Mouse (Mus musculus): Measurements from ENCODE around the gene Nes. TPM values are rescaled to one million over a fixed set of nuclear protein-coding genes. Genes with fewer than 3 reads are reported as not detected.

The Nes gene
- total RNA-seq, 2 experiments from 2014 or later = not detected

- ATAC-seq (ENCODE audit: poor library complexity, severe bottlenecking) = no peak
These were observed 10.4 kb downstream of the Nes start for GRCm38 (mm10) chr3:87981214-87981760.

DNA sequence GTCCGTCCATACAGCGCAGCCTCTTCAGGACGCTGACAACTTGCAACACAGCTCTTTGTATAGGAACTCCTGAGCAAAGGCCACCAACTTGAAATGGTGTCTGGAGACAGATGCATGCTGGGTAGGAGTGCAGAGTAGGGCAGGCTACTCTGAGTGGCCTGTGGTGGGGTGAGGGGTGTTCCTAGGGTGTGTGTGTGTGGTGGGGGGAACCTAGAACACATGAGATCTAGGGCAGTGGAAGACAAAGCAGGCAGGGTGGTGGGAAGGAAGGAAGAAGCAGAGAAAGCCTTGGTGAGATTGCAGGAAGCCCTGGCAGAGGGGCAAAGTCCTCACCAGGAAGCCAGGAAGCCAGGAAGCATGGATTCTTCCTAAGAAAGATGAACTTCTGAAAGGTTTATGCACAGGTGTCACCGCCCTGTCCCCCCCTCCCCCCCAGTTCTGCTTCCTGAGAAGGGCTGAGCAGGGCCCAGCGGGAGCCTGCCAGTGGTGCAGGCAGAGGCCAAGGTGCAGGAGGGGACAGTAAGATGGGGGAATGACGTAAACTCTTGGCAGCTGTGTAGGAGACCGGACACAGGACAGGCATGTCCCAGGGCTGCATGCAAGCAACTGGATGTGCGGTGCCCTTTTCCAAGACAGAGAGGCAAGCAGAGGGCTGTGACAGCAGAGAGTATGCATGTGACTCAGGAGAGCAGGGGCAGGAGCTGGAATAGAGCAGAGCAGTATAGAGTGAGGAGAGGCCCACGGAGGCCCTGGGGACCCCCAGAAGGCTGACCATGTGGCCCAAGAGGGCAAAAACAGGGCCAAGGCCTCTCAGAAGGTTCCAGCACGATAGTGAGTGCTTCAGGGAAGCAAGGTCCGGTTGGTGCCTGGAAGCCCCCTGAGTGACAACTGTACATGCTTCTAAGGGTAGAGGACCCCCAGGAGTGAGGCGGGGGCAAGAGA, 11.3 kb downstream of the Nes start:
- no peak for ATAC-seq (ENCODE audit: poor library complexity, severe bottlenecking)

GRCm38 (mm10) chr3:87982836-87983601, 12.1 kb downstream of the Nes start:
- no peak for ATAC-seq (ENCODE audit: poor library complexity, severe bottlenecking)

GRCm38 (mm10) chr3:87983627-87984026, 12.7 kb downstream of the Nes start:
- no peak for ATAC-seq (ENCODE audit: poor library complexity, severe bottlenecking)

- no peak for ATAC-seq (ENCODE audit: poor library complexity, severe bottlenecking)
These were observed 13.2 kb downstream of the Nes start for GRCm38 (mm10) chr3:87984094-87984493.

DNA sequence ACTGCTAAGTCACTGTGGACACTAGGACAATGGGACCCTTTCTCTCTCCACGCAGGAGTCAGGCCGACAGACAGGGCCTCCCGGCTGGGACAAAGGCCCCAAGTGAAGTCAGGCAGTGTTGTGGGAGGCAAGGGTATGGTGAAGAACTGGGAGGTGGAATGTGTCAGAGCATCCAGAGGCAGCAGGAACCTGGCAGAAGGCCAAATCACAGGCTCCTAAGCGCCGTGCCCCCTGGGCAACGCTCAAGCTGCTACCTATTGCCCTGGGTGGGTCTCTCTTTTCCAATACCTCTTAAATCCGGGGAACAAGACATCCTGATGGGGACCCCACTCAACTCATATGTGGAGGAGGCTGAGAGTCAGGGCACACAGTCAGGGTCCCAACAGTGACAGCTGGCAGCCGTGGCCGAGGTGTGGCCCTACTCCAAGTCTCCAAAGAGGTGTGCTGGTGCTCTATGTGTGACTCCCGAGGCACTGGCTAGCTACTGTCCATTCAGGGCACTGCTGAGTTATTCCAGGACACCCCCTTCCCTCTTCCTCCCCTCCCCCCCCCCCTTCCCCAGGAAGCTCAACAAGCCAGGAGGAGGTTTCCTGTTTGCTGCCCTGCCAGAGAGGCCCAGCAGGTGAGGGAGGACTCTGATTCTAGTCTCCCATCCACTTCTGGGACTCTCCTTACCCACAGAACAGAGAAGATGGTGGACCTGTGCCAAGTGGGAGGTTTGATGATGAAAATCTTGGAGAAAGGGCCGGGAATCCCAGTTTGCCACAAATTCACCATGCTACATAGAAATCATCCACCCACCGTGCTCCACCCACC, 14.8 kb downstream of the Nes start:
- no peak for ATAC-seq (ENCODE audit: poor library complexity, severe bottlenecking)

GRCm38 (mm10) chr3:87986868-87987267, 16.0 kb downstream of the Nes start:
- ATAC-seq (ENCODE audit: poor library complexity, severe bottlenecking) = peak; percentile 88

- no peak for ATAC-seq (ENCODE audit: poor library complexity, severe bottlenecking)
These were observed 16.8 kb downstream of the Nes start for GRCm38 (mm10) chr3:87987633-87988032.

- ATAC-seq (ENCODE audit: poor library complexity, severe bottlenecking) = no peak
These were observed 17.2 kb downstream of the Nes start for GRCm38 (mm10) chr3:87988068-87988467.

- no peak for ATAC-seq (ENCODE audit: poor library complexity, severe bottlenecking)
These were observed 19.1 kb downstream of the Nes start for GRCm38 (mm10) chr3:87989935-87990334.

GRCm38 (mm10) chr3:87993436-87993835, 22.6 kb downstream of the Nes start:
- peak; percentile 89 for ATAC-seq (ENCODE audit: poor library complexity, severe bottlenecking)

- ATAC-seq (ENCODE audit: poor library complexity, severe bottlenecking) = no peak
These were observed 24.5 kb downstream of the Nes start for GRCm38 (mm10) chr3:87995331-87995730.

DNA sequence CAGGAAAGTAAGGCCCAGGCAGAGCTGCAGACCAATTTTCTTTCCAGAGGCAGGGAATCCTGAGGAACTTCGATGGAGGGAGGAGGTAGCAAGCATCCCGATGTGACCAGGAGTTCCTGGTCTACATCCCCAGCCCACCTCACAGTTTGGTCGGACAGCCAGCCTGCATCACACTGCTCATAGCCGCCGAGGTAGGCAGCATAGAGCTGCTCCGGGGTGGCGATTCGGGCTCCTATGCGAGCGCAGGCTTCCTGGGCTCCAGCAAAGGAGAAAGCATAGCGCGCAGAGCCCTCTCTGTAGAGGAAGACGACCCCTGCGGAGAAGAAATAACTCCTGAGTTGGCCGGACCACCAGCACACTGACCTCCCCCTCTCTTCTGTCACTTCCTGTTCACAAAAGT, 25.5 kb downstream of the Nes start:
- ATAC-seq (ENCODE audit: poor library complexity, severe bottlenecking) = no peak

DNA sequence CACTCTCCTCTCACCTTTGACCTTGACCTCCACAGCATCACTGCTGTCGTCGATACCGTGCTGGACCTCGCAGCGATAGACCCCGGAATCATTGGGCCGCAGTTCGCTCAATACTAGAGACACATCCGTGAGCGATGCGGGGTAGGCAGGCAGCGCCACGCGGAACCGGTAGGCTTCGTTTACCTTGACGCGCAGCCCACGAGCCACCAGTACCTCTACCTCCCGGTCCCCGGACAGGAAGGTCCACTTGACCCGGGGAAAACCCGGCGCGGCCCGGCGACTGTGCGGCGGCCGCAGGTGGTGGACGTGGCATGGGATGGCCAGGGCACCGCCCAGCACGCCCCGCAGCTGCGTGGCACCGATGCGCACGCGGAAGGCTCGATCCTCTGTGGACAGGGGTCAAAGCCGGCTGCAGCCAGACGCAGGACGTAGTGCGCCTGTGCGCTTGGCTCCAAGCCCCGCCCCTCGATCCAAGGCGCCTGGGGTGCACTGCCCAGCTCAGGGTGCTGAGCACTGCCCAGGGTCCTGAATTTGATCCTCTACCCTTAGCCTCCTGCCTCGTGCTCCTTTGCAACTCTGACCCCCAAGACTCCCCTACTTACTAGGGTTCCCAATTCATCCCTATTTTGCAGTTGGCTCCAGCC, 26.2 kb downstream of the Nes start:
- no peak for ATAC-seq (ENCODE audit: poor library complexity, severe bottlenecking)

DNA sequence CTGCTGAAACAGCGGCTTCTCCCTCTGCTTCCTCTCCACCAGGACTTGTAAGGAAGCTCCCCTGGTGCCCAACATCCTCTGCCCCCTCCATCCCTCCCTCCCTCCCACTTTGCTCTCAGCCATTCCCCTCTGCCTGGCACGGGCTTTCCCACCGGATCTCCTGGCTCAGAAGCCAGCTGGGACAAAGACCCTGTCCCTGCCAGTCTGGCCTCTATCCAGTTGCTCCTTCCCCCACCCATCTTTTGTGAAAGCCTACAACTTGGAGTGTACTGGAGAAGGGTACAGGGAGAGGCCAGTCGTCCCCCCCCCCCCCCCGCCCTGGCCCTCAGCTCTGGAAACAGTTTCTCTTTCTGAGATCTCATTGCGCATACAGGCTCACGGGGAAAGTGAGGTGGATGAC, 27.9 kb downstream of the Nes start:
- ATAC-seq (ENCODE audit: poor library complexity, severe bottlenecking) = no peak

- no peak for ATAC-seq (ENCODE audit: poor library complexity, severe bottlenecking)
These were observed 28.5 kb downstream of the Nes start for GRCm38 (mm10) chr3:87999243-87999895.

GRCm38 (mm10) chr3:88000181-88000580, 29.3 kb downstream of the Nes start, which contains the start of gene Bcan:
TSS of gene Bcan (minus strand) at chr3:88000230.
- ATAC-seq (ENCODE audit: poor library complexity, severe bottlenecking) = no peak

DNA sequence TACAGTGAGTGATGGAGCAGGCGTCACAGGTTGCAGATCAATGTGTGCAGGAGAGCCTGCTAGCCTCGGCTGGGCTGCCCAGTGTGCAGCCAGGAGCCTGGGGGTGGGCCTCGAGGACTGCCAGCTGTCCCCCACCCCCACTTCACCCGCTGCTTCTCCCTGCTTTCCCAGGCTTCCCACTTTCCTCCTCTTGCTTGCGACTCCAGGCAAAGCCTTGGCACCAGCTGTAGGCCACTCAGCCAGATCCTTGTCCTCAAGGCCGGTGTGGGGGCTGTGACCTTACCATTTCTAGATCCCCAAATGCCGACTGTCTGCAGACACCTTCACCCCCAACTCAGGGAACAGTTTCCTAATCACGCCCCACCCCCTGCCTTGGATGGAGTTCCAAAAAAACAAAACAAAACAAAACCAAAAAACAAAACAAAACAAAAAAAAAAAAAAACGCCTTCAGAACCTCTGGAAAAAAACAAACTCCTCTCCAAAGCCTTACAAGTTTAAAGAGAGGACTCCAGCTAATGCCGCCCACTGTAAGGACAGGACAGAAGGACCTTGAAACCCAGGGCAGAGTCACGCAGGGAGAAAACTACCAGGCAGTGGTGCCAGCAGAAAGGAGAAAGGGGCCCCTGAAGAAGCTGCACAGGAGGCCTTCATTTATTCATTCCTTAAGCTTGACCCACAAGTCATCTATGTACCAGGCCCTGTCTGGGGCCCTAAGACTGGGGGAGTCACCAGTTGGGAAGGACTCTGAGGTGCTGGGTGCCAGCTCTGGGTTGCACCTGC, 30.1 kb downstream of the Nes start:
- no peak for ATAC-seq (ENCODE audit: poor library complexity, severe bottlenecking)
